9 mouse cellular contexts compared by ENCODE assay signal in the genomic region with DNA sequence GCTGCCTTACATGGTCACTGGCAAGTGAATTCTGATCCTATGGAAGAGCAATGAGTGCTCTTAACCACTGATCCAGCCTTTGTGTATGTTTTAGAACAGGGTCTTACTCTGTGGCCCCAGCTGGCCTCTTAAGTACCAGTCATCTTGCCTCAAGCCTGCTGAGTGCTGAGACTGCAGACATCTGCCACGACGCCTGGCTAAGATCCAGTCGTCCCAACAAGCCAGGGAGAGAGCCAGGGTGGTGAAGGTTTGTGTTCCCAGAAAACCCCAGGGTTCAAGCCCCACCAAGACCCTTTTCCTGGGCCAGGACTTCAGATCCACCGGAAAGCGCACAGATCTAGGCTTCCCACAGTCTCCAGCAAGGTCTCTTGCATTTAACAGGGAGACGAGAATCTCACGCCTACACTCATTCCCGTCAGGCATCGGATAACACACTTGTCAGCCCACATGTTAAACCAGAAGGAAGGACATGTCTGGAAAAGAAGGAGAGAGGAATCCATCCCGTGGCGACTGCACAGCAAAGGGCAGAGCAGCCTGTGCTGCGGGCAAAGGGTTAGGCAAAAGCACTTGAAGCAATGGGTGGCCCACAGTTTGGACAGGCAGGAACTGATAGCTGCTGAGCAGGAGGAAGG. TPM values are rescaled to one million over a fixed set of nuclear protein-coding genes. Genes with fewer than 3 reads are reported as not detected.
A peak's percentile ranks its signal among the peaks of the same experiment; 100 is the strongest.
DNase-seq lines count a peak whose midpoint lies in the region; ATAC-seq lines count a peak whose summit lies in the region.
"Had no signal": no experiment of that assay in that cellular context is flagged by ENCODE, and none has a peak within 500 bp of the region (broad histone marks: within the 10 kb centered on the region; RNA-seq: fewer than 3 reads in every experiment).

No protein-coding gene starts in this region.

- H3K27ac ChIP-seq in lung, embryonic 15.5 days: peak overlapping the region; percentile 83
- H3K27ac ChIP-seq in embryonic facial prominence, embryonic 14.5 days (replicated peaks; ENCODE audit: low read depth, low read length): peak overlapping the region; percentile 72
- peak overlapping the region; percentile 21; the same call in 1 of the 2 replicates for H3K27ac ChIP-seq in neural tube, embryonic 11.5 days (ENCODE audit: low read depth, low read length)

- intact Hi-C loops in gastrocnemius, postnatal 14 days (cut with DNase I; ENCODE audit: low total_unique reads): no loop called here

- H3K36me3 ChIP-seq in lung, embryonic 15.5 days: no peaks in the 10 kb centered on the region
- H3K36me3 ChIP-seq in embryonic facial prominence, embryonic 14.5 days (ENCODE audit: control insufficient read depth, insufficient read depth, low read length): peaks cover 9% of the 10 kb centered on the region; the same call in 1 of the 2 replicates
- no peaks in the 10 kb centered on the region for H3K36me3 ChIP-seq in neural tube, embryonic 11.5 days (ENCODE audit: control insufficient read depth, insufficient read depth, low read length)
- H3K36me3 ChIP-seq: G1E had no signal

- peak; percentile 38 for DNase-seq in gastrocnemius, postnatal 14 days
- no peak for DNase-seq in gastrocnemius, adult 8-10 months (ENCODE audit: low spot score in 2 of 2)
- no peak for DNase-seq in lung, postnatal 36 days
- peak; percentile 68 for DNase-seq in embryonic facial prominence, embryonic 14.5 days (ENCODE audit: low spot score)
- DNase-seq in neural tube, embryonic 11.5 days (ENCODE audit: low spot score): peak; percentile 33
- DNase-seq in spleen, adult 12 weeks (ENCODE audit: low spot score): no peak

- peaks cover 78% of the 10 kb centered on the region for H3K4me1 ChIP-seq in lung, embryonic 15.5 days
- H3K4me1 ChIP-seq in embryonic facial prominence, embryonic 14.5 days (ENCODE audit: control insufficient read depth, insufficient read depth, low read length): peaks cover 41% of the 10 kb centered on the region
- H3K4me1 ChIP-seq in neural tube, embryonic 11.5 days (ENCODE audit: control insufficient read depth, insufficient read depth, low read length): peaks cover 25% of the 10 kb centered on the region

- WGBS in lung, embryonic 15.5 days: 21% methylated on average over 12 of the region's 12 CpGs
- 27% methylated on average over 12 of the region's 12 CpGs for whole genome bisulfite sequencing in embryonic facial prominence, embryonic 14.5 days
- WGBS in neural tube, embryonic 11.5 days: 53% methylated on average over 12 of the region's 12 CpGs

- H3K4me3 ChIP-seq in lung, embryonic 15.5 days: no peak overlapping the region
- H3K4me3 ChIP-seq in embryonic facial prominence, embryonic 14.5 days (ENCODE audit: low read depth, low read length): no peak overlapping the region
- no peak overlapping the region for H3K4me3 ChIP-seq in neural tube, embryonic 11.5 days (ENCODE audit: low read depth, low read length)

- H3K27me3 ChIP-seq in lung, embryonic 15.5 days: no peaks in the 10 kb centered on the region
- no peaks in the 10 kb centered on the region for H3K27me3 ChIP-seq in embryonic facial prominence, embryonic 14.5 days (replicated peaks; ENCODE audit: control insufficient read depth, insufficient read depth, low read length)
- no peaks in the 10 kb centered on the region for H3K27me3 ChIP-seq in neural tube, embryonic 11.5 days (ENCODE audit: control insufficient read depth, insufficient read depth, low read length)

- ATAC-seq in lung, embryonic 15.5 days (ENCODE audit: borderline replicate concordance, extremely low read depth, low FRiP score, low TSS enrichment): no peak; the same call in 1 of the 2 replicates
- ATAC-seq in embryonic facial prominence, embryonic 14.5 days (ENCODE audit: low read depth): peak; percentile 27; the same call in 1 of the 2 replicates
- no peak for ATAC-seq in neural tube, embryonic 11.5 days (ENCODE audit: insufficient read depth, low FRiP score, low TSS enrichment)
- ATAC-seq in megakaryocyte-erythroid progenitor cell, adult 5-6 weeks (replicated peaks; ENCODE audit: low FRiP score, low TSS enrichment, poor library complexity, severe bottlenecking): no peak

- H3K9ac ChIP-seq in lung, embryonic 15.5 days: no peak overlapping the region
- H3K9ac ChIP-seq in embryonic facial prominence, embryonic 14.5 days (ENCODE audit: low read depth, low read length): no peak overlapping the region
- no peak overlapping the region for H3K9ac ChIP-seq in neural tube, embryonic 11.5 days (ENCODE audit: low read length)

- H3K9me3 ChIP-seq in lung, embryonic 15.5 days: no peaks in the 10 kb centered on the region
- no peaks in the 10 kb centered on the region for H3K9me3 ChIP-seq in embryonic facial prominence, embryonic 14.5 days (ENCODE audit: control insufficient read depth, low read length)
- no peaks in the 10 kb centered on the region for H3K9me3 ChIP-seq in neural tube, embryonic 11.5 days (ENCODE audit: control insufficient read depth, low read length)
- H3K9me3 ChIP-seq: G1E had no signal

- no peak overlapping the region for H3K4me2 ChIP-seq in lung, embryonic 15.5 days
- H3K4me2 ChIP-seq in embryonic facial prominence, embryonic 14.5 days (ENCODE audit: low read depth, low read length): no peak overlapping the region
- no peak overlapping the region for H3K4me2 ChIP-seq in neural tube, embryonic 11.5 days (ENCODE audit: low read depth)

RNA-seq across cellular contexts. Expression of a gene that starts 20.0 kb away (rescaled TPM):
- total RNA-seq in gastrocnemius, postnatal 14 days (2021): 10 to 100 TPM; 25.7 to 34.3 TPM
- total RNA-seq in gastrocnemius, adult 8-10 months (2022): 1 to 10 TPM; 5.2 to 7.6 (median 6.0) TPM
- 26.0 and 29.5 TPM in 2 replicates for polyA plus RNA-seq in lung, embryonic 15.5 days (2015; fragmentation: Nextera tagmentation; extraction: Ambion mirVana)
- polyA plus RNA-seq in embryonic facial prominence, embryonic 14.5 days (2014; fragmentation: Nextera tagmentation; extraction: Ambion mirVana): 23.9 and 27.3 TPM in 2 replicates
- polyA plus RNA-seq in neural tube, embryonic 11.5 days (2014; fragmentation: Nextera tagmentation; extraction: Ambion mirVana): 9.3 and 10.7 TPM in 2 replicates
- total RNA-seq in megakaryocyte-erythroid progenitor cell, adult 5-6 weeks (2014; fragmentation: Nextera tagmentation): not detected in 2 replicates
- not detected in 2 replicates for total RNA-seq in megakaryocyte-erythroid progenitor cell, adult 5-6 weeks (2017)
- polyA plus RNA-seq: G1E had no signal

Comparison
In these comparisons a context has a peak if more than half of its experiments do, and no peak if none do; other contexts are left out.
1. DNase-seq: peak in gastrocnemius, postnatal 14 days (single experiment), embryonic facial prominence, embryonic 14.5 days (single experiment) and neural tube, embryonic 11.5 days (single experiment); none in gastrocnemius, adult 8-10 months (0 of 2), lung, postnatal 36 days (single experiment) and spleen, adult 12 weeks (single experiment).
2. H3K27ac ChIP-seq: peak in every context shown above with its lines; median percentile 83 in lung, embryonic 15.5 days; 72 in embryonic facial prominence, embryonic 14.5 days; 21 in neural tube, embryonic 11.5 days.
3. RNA of a gene that starts 20.0 kb away (total RNA-seq): 25.7 to 34.3 TPM in gastrocnemius, postnatal 14 days and 5.2 to 7.6 TPM in gastrocnemius, adult 8-10 months; not detected in megakaryocyte-erythroid progenitor cell, adult 5-6 weeks; every median in the first group is over 4 times any median in the second.